Mouse (Mus musculus) thymus, postnatal 14 days (tissue): ENCODE results near the gene 1520401A03Rik.
"Not testable (repeated sequence)": the region's sequence is repeated elsewhere in the genome, so short reads cannot be mapped to it uniquely, and the experiment has no call there.

ENCODE experiments used
- DNase-seq: peaks from one replicate; pipeline ENCODE4 v3.0.0; 2021

Gene 1520401A03Rik

DNA sequence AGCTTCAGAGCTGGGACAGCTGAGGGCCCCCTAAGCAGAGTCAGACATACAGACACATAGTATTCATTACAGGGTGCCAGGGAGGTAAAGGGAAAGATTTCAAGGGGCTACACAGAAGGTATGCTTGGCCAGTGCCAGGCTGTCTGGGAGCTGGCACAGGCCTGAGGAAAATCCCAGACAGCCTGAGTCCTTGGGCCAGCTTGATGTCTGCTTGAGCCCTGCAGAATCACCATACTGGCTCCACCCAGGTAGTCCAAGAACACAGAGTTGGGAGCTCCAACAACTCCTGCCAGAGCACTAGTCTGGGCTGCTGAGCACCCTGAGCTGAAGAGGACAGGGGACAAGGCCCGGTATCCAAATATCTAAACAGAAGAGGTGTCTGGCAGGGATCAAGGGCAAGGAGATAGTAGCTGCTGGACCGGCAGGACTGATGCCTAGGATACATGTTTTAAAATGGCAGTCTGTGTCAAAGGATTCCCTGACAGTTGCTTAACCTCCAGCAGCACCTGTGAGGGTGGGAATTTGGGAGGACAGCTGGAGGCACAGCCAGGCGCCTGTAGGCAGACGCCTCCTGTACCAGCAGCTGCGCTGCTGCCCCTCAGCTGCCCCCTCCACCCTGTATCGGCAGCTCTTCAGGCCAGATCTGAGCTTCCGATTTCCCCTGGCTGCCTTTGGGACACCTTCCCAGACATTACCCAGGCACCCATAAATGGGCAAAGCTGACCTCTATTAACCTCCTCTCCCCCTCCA is at the start of gene 1520401A03Rik:
1520401A03Rik (minus strand) TSS at position 408 of the 750 bp plus-strand sequence.
- no peak for DNase-seq

DNA sequence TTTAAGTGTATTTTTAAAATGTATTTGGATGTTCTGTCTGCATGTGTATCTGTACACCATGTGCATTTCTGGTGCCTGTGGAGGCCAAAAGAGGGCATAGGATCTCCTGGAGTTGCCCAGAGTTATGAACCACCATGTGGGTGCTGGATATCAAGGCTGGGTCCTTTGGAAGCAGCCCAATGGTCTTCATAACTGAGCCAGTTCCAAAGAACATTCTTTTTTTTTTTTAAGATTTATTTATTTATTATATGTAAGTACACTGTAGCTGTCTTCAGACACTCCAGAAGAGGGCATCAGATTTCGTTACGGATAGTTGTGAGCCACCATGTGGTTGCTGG is 49.6 kb upstream of the 1520401A03Rik start:
- DNase-seq, result not testable (repeated sequence)

- peak; percentile 98 for DNase-seq
Measured at GRCm38 (mm10) chr17:23771284-23772218, 49.0 kb upstream of the 1520401A03Rik start, which contains the start of gene Flywch1. Gene Flywch1 (minus strand): TSS chr17:23771602.

- DNase-seq, result no peak
Measured at GRCm38 (mm10) chr17:23770896-23771283, 48.3 kb upstream of the 1520401A03Rik start.

DNA sequence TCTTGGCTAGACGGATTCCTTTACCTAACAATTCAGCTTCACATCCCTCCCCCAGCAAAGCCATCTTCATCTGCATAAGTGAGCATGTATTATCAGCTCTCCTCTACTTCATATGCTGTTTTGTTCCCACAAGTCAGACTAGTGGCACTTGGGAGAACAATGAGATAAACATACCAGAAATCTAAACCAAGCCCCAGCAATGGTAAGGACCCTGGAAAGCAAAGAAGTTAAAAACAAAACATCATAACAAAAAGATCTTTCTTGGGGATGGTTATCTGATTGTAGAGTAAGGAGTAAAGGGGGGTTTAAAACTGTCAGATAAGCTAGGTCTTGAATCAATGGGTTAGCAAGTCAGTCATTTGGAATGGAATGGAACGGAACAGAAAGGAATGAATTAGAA is 47.9 kb upstream of the 1520401A03Rik start:
- no peak for DNase-seq

GRCm38 (mm10) chr17:23762976-23763375 is 40.4 kb upstream of the 1520401A03Rik start:
- DNase-seq, result no peak

DNA sequence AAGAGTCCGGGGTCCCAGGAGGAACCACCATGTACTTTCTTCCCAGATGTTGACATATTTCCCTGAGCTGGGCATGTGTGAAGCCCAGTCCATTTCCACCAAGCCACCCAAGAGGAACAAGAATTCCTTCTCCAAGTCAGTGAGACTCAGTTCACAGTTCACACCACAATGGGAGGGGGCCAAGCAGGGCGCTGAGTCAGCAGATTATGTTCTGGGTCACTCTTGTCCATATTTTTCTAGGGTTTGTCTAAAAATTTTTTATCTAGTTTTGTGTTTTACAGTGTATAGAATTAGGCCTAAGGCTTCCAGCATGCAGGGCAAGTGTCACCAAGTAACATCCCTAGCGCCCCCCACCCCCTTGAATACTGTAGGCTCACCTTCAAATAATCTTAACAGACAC is 38.6 kb upstream of the 1520401A03Rik start:
- DNase-seq, result no peak

GRCm38 (mm10) chr17:23760231-23760630 is 37.6 kb upstream of the 1520401A03Rik start:
- no peak for DNase-seq

DNA sequence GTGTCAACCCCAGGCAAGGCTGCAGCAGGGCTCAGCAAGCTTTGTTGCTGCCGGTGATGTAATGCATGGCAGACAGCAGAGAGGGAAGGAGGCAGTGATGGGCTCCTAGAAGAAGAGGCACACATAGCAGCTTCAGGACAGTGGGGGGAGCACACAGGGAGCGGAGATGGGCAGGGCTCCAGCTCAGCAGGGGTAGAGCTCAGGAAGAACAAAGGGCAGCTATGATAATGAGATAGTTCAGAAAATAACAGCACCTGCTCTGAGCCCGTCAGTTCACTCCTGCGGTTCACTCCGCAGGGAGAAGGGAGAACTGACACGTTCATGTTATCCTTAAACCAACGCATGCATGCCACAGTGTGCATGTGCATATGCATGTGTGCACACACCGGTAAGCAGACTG is 36.2 kb upstream of the 1520401A03Rik start:
- DNase-seq, result no peak

DNA sequence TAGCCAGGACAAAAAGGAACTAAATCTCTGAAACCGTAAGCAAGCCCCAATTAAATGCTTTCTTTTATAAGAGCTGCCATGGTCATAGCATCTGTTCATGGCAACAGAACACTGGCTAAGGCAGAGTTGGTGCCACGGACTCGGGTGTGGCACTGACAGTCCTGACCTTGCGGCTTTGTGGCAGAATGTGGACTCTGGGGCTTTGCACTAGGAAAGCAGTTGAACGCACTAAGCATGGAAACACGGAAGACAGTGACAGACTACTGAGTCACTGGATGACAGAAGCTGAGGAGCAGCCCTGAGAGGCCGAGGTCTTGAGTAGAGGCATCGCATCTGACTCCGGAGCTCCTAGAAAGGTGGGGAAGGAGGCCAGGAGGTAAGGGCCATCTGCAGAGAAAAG is 35.0 kb upstream of the 1520401A03Rik start:
- no peak for DNase-seq

DNA sequence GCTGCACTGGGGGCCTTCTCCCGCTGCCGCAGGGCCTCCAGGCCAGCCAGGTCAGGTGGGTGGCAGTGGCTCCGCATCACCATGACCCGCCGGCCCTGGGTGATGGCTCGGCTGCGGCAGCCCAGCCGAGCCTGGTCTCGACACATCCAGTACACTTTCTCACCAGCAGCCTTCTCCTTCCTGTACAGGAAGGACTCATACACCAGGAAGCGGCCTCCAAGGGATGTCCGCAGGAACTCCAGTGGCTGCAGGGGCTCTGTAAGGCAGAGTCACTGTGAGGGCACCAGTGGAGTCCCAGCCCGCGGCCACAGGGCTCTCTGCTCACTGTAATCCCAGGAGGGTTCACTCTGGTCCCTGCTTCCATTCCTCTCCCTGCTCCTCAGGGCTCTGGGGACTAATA is 33.1 kb upstream of the 1520401A03Rik start:
- no peak for DNase-seq

- no peak for DNase-seq
Measured at GRCm38 (mm10) chr17:23749400-23750191, 27.0 kb upstream of the 1520401A03Rik start.

- peak; percentile 75 for DNase-seq
Measured at GRCm38 (mm10) chr17:23748631-23749391, 26.2 kb upstream of the 1520401A03Rik start.

DNA sequence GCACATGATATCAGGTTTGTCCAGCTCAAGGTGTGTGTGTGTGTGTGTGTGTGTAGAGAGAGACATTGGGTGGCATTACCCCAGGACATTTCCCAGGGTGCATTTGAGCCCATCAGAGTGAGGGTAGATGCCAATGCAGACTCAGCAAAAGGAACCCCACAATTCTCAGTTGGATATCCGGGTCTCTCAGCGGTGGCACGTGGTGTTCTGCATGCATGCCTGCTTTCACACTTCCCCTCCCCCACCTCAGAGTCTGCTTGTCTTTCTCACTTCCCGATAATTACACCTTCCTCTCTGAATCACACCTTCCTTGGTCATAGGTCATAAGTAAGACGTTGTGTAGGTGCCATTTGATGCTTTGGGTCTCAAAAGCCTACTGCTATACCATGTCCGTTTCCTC is 25.4 kb upstream of the 1520401A03Rik start:
- peak; percentile 30 for DNase-seq

GRCm38 (mm10) chr17:23747471-23747870 is 24.9 kb upstream of the 1520401A03Rik start:
- no peak for DNase-seq

- no peak for DNase-seq
Measured at GRCm38 (mm10) chr17:23746767-23747166, 24.2 kb upstream of the 1520401A03Rik start.

DNA sequence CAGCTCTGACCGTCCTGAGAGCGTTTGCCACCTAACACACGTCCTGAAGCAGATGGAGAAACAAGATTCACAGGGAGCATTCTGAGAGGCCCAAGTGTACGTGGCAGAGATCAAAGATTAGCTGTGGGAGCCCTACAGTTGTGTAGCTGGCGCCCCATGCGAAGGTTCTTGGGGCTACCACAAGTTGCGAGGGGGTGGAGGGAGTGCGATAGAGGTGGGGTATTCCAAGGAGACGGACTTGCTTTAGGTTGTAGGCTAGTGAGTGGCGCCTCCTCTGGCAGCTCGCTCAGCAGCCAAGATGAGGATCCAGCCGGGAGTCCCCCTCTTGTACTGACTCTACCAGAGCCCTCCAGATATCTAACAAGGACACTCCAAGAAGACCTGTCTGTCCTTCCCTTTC is 23.7 kb upstream of the 1520401A03Rik start:
- DNase-seq, result peak; percentile 37

DNA sequence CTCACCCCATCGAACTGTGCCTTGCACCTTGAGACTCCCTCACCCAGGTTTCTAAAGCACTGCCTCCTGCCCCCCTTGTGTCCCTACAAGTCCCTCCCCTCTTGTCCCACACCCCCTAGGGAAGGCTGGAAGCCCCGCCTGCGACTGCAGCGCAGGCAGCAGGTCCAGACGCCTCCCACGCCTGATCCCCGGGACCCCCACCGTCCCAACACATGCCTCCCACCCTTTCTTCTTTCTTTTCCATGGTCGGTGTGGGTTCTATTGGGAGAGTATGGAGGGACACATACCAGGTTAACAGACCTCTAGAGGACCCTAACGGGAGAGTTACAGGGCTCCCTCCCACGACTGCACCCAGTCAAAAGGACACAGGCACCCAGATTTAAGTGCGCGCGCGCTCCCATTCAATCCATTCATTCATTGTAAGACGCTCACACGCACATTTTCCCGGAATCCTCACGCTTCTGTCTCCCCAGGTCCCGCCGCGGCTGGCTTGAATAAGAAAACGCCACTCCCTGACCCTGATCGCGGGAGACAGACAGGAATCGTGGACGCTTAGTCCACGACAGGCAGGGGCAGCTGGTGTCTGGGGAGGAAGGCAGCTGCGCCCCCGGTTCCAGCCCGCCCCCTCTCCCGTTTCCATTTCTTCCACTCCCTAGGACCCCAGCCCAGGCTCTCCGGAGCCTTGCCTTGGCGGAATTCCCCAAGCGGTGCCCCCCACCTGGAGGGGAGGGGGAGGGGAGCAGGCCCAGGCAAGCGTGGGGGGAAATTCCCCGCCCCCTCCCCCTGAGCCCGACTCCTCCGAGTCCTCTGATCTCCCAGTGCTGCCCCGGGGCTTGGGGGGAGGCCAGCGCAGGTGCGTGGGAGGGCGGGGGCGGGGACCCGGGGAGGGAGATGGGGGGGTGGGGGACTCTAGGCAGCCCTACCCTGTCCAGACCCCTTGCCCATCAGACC is 23.0 kb upstream of the 1520401A03Rik start, which contains the start of gene Kremen2:
Kremen2 (minus strand) TSS at position 533 of the 951 bp plus-strand sequence.
- peak; percentile 60 for DNase-seq

DNA sequence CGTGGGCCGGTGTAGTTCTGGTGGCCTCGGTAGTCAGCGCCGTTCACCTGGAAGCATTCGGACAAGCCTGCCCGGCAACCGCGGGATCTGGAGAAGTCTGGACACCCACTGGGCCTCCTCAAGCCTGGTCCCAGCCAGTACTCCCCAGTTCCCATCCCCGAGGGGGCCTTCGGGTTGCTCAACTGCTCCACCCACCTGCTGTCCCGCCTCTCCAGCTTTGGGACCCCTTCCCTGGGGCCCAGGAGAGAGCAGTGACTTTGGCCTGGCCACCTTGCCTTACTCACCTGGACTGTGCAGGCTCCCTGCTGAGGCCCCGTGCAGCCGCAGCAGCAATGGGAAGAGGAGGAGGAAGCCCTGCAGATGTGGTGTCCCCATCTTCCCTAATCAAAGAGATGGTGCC is 22.1 kb upstream of the 1520401A03Rik start:
- DNase-seq, result no peak

GRCm38 (mm10) chr17:23744076-23744475 is 21.5 kb upstream of the 1520401A03Rik start:
- no peak for DNase-seq

DNA sequence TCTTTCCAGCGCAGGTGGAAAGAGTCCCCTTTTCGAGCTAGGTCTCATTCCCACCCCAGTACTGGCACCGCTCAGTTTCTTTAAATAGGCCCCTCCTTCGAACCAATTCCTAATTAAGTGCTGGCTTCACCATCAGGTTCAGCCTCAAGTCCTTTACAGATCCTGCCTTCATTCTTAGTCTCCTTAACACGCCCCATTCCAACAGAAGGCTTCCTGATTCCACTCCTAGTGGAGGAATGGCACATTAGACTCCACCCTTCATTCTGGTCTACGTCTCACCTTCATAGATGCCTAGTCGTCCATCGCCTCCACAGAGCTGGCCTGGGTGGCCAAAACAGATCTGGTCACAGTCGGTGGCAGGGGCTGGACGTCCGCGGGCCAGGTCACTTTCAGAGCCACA is 20.4 kb upstream of the 1520401A03Rik start:
- DNase-seq, result no peak
